Mouse (Mus musculus) midbrain, embryonic 12.5 days (tissue): Measurements from ENCODE around the gene 2410004B18Rik. TPM values are rescaled to one million over a fixed set of nuclear protein-coding genes. Genes with fewer than 3 reads are reported as not detected.

Experiments used
- ATAC-seq: fragments of 200-750 bp; cut with Nextera tagmentation; 2 replicates; pipeline ENCODE4 v1.8.0; 2017; ENCODE audit warnings: low read depth, moderate TSS enrichment, moderate library complexity; ENCODE audit not compliant: low FRiP score
- H3K27ac ChIP-seq: fragments of 300-500 bp; sonication (generic); replicated peaks from 2 replicates; pipeline ENCODE4 v1.5.1; 2016; ENCODE audit warnings: mild to moderate bottlenecking
- H3K27me3 ChIP-seq: fragments of 300-500 bp; sonication (generic); 2 replicates; pipeline ENCODE4 v1.6.1; 2016; ENCODE audit warnings: mild to moderate bottlenecking
- H3K36me3 ChIP-seq: fragments of 300-500 bp; sonication (generic); 2 replicates; pipeline ENCODE4 v1.6.1; 2016
- H3K4me1 ChIP-seq: fragments of 300-500 bp; sonication (generic); 2 replicates; pipeline ENCODE4 v1.6.1; 2016
- H3K4me2 ChIP-seq: fragments of 300-500 bp; sonication (generic); replicated peaks from 2 replicates; pipeline ENCODE4 v1.6.1; 2016; ENCODE audit warnings: mild to moderate bottlenecking, moderate library complexity
- H3K4me3 ChIP-seq: fragments of 300-500 bp; sonication (generic); 2 replicates; pipeline ENCODE4 v1.5.1; 2016; ENCODE audit warnings: mild to moderate bottlenecking
- H3K9ac ChIP-seq: fragments of 300-500 bp; sonication (generic); replicated peaks from 2 replicates; pipeline ENCODE4 v1.6.1; 2016; ENCODE audit warnings: mild to moderate bottlenecking, moderate library complexity
- H3K9me3 ChIP-seq: fragments of 300-500 bp; sonication (generic); 2 replicates; pipeline ENCODE4 v1.6.1; 2016; ENCODE audit warnings: mild to moderate bottlenecking
- WGBS: fragments of 180-500 bp; shearing (Covaris S2); methylation state at CpG from one replicate; pipeline ENCODE4 v1.1.7; 2016; 5-methylcytosine and 5-hydroxymethylcytosine counted together
- polyA plus RNA-seq: library from polyadenylated mRNA; unstranded; fragments of >200 nt; fragmentation: Nextera tagmentation; extraction: Ambion mirVana; gene quantifications from 2 replicates; pipeline ENCODE4 v1.2.1, GENCODE M21; 2016

2410004B18Rik gene
- polyA plus RNA-seq, 1 experiment from 2014 or later, result 58.8 TPM

DNA sequence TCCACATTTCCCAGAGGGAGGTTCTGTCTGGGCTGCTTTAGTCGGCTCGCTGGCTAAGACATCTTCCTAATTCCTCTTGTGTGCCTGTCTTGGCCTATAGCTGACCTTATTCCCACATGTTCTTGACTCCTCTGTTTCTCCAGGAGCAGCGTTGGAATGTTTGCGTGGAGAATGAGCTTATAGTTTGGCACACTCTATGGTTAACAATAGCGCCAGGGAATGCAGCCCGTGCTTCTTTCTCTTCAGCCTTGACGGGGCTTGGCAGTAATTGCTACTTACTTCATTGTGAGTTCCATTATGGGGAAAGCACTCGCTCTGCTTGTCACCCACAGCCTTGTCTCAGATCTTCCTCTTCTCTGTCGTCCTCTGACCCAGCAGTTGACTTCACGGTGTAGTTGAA is 33.7 kb downstream of the 2410004B18Rik start:
- Histone ChIP-seq H3K4me3 (no peak overlapping the region), H3K9ac (no peak overlapping the region), H3K36me3 (no peaks in the 10 kb centered on the region), H3K4me2 (no peak overlapping the region), H3K4me1 (0 out of 2 replicates have a peak, but pooled peaks cover 2% of the 10 kb centered on the region), H3K9me3 (peaks cover 9% of the 10 kb centered on the region), H3K27me3 (no peaks in the 10 kb centered on the region), H3K27ac (no peak overlapping the region)
- 57% methylated on average over 10 of the region's 10 CpGs for WGBS
- ATAC-seq, result no peak

DNA sequence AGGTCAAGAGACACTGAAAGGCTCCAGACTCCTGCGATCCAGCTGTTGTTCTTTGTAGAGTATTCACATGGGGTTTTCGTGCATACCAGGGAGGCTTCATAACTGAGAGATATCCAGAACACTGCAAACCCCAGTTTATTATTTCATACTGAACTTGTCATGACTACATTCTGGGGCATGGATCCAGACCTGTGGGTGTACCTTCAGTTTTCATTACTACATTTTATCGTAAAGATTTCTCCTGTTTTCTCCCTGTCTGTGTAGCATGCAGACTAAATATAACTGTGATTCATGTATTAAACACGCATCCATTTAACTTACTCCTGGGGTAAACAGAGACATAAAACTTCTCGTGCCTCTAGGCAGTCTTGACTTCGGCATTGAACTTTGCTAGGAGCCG is 37.2 kb downstream of the 2410004B18Rik start:
- Histone ChIP-seq H3K4me3 (no peak overlapping the region), H3K9me3 (peaks cover 13% of the 10 kb centered on the region), H3K4me1 (0 out of 2 replicates have a peak, but pooled peaks cover 2% of the 10 kb centered on the region), H3K27me3 (no peaks in the 10 kb centered on the region), H3K9ac (no peak overlapping the region), H3K4me2 (no peak overlapping the region), H3K27ac (no peak overlapping the region), H3K36me3 (no peaks in the 10 kb centered on the region)
- ATAC-seq, result no peak
- WGBS, result 94% methylated on average over 7 of the region's 7 CpGs

DNA sequence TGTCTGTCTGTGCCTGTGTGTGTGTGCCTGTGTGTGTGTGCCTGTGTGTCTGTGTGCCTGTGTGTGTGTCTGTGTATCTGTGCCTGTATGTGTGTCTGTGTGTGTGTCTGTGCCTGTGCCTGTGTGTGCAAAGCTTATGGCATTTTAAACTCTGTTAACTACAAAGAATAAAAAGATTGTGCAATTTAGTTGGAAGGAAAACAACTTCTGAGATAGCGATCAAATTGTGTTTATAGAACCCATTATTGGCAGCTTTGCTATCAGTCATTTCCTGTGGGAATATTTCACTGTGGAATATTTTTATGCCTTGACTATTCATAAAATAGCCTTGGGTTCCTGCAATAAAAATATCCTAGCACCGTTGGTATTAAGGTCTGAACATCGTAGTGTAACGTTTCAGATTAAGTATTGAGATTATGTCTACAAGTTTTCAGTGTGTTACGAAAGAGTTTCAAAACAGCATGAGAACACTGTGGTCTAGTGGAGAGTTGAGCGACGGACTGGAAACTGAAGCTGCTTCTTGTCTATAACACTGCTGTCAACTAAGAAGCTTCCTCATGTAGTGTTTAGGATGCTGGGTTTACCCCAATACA is 47.6 kb downstream of the 2410004B18Rik start:
- no peak for ATAC-seq
- peaks cover 39% of the 10 kb centered on the region for H3K27me3 ChIP-seq
- WGBS, result 87% methylated on average over 7 of the region's 7 CpGs

GRCm38 (mm10) chr3:145986317-145987001 is 48.6 kb downstream of the 2410004B18Rik start:
- H3K9ac ChIP-seq, result no peak overlapping the region
- no peaks in the 10 kb centered on the region for H3K9me3 ChIP-seq
- WGBS, result 61% methylated on average over 6 of the region's 6 CpGs
- no peak overlapping the region for H3K27ac ChIP-seq
- H3K4me2 ChIP-seq, result no peak overlapping the region
- peaks cover 12% of the 10 kb centered on the region for H3K4me1 ChIP-seq
- ATAC-seq, result no peak
- no peaks in the 10 kb centered on the region for H3K36me3 ChIP-seq
- no peak overlapping the region for H3K4me3 ChIP-seq
- H3K27me3 ChIP-seq, result peaks cover 39% of the 10 kb centered on the region

More for the DNA sequence above, 47.6 kb downstream of the 2410004B18Rik start:
- H3K9me3 ChIP-seq, result no peaks in the 10 kb centered on the region
- no peak overlapping the region for H3K4me2 ChIP-seq
- H3K36me3 ChIP-seq, result no peaks in the 10 kb centered on the region
- peaks cover 12% of the 10 kb centered on the region for H3K4me1 ChIP-seq
- no peak overlapping the region for H3K9ac ChIP-seq
- no peak overlapping the region for H3K27ac ChIP-seq
- H3K4me3 ChIP-seq, result no peak overlapping the region

DNA sequence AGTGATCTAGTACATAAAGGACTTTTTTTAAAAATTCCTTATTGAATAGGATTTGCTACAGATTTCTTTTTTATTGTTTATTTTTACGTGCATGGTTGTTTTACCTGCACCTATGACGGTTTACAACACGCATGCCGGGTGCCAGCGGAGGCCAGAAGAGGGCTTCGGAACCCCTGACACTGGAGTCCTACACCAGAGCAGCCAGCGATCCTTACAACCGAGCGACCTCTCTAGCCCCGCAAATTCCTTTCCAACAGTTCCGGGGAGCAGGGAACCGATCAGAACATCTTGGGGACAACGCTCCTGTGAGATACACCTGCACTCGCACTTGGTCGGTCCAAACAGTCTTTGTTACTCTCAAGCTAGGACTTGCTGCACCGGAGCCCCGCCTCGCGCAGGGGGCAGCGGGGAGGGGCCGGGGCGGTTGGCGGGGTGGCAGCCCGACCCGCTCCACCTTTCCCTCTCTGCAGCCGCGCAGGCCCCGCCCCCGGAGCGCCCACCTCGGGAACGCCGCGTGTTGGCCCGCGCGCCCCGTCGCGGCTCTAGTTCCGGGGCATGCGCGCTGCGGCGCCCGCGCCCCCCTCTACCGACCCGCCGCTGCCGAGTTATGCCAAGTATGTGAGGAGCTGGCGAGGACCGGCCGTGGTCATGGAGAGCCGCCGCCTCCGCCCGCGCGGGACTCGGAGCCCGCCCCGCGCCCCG is 49.6 kb downstream of the 2410004B18Rik start, which contains the start of gene Syde2:
TSS of gene Syde2 (plus strand) at position 603 of the 702 bp plus-strand sequence.
- peak; percentile 83 for ATAC-seq
- WGBS, result under 1% methylated on average over 42 of the region's 65 CpGs

DNA sequence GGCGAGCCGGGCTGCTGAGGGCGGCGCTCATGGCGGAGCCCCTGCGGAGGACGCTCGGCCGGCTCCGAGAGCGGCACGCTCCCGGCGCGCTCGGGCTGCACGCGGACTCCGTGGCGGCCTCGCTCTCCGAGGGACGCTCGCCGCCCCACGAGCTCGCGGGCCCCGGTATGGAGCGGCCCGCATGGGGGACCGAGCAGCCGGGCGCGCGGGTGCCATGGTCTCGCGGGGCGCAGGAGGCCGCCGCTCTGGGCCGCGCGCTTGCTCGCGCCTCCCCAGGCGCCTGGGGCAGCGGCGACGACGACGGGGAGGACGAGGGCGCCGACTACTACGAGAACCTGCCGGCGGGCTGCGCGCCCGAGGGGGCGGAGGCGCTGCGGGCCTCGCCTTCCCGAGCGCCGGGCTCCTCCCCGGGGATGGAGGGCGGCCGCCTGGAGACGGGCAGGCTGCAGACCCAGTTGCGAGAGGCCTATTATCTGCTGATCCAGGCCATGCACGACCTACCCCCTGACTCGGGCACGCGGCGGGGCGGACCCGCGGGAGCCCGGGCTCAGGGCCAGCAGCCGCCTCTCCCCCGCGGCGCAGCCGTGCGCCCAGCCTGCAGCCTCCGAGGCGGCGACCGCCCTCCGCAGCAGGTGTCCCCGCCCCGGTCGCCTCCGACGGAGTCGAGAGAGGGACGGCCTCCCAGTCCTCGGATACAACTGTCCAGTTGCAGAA is 50.3 kb downstream of the 2410004B18Rik start:
- H3K9ac ChIP-seq, result peak overlapping the region; percentile 68
- no peaks in the 10 kb centered on the region for H3K9me3 ChIP-seq
- peak; percentile 72 for ATAC-seq
- no peak overlapping the region for H3K27ac ChIP-seq
- H3K36me3 ChIP-seq, result no peaks in the 10 kb centered on the region
- H3K27me3 ChIP-seq, result peaks cover 39% of the 10 kb centered on the region
- peaks cover 12% of the 10 kb centered on the region for H3K4me1 ChIP-seq
- WGBS, result under 1% methylated on average over 85 of the region's 101 CpGs
- H3K4me3 ChIP-seq, result peak overlapping the region; percentile 70
- peak overlapping the region; percentile 80 for H3K4me2 ChIP-seq

More for the DNA sequence above, 49.6 kb downstream of the 2410004B18Rik start, which contains the start of gene Syde2:
- peak within 1 kb of the TSS; percentile 70 for H3K4me3 ChIP-seq
- peaks cover 12% of the 10 kb centered on the region for H3K4me1 ChIP-seq
- peak within 1 kb of the TSS; percentile 68 for H3K9ac ChIP-seq
- H3K4me2 ChIP-seq, result peak within 1 kb of the TSS; percentile 80
- H3K27ac ChIP-seq, result no peak within 1 kb of the TSS
- no peaks in the 10 kb centered on the region for H3K36me3 ChIP-seq
- H3K27me3 ChIP-seq, result peaks cover 39% of the 10 kb centered on the region
- no peaks in the 10 kb centered on the region for H3K9me3 ChIP-seq

- no peak overlapping the region for H3K27ac ChIP-seq
- under 1% methylated on average over 45 of the region's 45 CpGs for WGBS
- peaks cover 36% of the 10 kb centered on the region for H3K27me3 ChIP-seq
These were observed 51.1 kb downstream of the 2410004B18Rik start for GRCm38 (mm10) chr3:145988684-145989575.

DNA sequence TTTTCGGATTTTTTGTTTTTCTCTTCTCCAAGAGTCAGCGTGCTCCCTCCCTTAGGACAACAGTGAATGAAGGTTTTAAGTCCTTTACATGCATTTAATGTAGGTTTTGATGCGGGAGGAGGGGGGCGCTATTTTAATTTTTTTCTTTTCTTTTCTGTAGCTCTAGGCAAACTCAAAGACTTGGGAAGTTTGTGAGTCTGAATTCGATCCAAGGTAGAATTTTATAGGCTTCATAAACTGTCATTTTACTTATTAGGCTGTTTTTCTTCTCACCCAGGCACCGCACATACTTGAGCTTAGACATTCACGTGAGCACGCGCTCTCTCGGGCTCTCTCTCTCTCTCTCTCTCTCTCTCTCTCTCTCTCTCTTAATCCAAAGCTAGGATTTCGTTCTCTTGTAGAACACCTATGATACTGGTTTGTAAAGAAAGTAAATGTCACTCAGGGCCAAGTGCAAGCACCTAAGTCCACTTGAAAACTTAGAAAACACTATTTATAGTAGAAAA is 51.8 kb downstream of the 2410004B18Rik start:
- no peak overlapping the region for H3K27ac ChIP-seq
- H3K4me2 ChIP-seq, result peak overlapping the region; percentile 80
- peak overlapping the region; percentile 70 for H3K4me3 ChIP-seq
- H3K9ac ChIP-seq, result no peak overlapping the region
- peaks cover 12% of the 10 kb centered on the region for H3K4me1 ChIP-seq
- peaks cover 31% of the 10 kb centered on the region for H3K27me3 ChIP-seq
- no peaks in the 10 kb centered on the region for H3K36me3 ChIP-seq
- 3% methylated on average over 11 of the region's 11 CpGs for WGBS
- H3K9me3 ChIP-seq, result no peaks in the 10 kb centered on the region
- ATAC-seq, result no peak

More at GRCm38 (mm10) chr3:145988684-145989575, 51.1 kb downstream of the 2410004B18Rik start:
- peak overlapping the region; percentile 70 for H3K4me3 ChIP-seq
- H3K9me3 ChIP-seq, result no peaks in the 10 kb centered on the region
- H3K9ac ChIP-seq, result peak overlapping the region; percentile 68
- peaks cover 12% of the 10 kb centered on the region for H3K4me1 ChIP-seq
- no peaks in the 10 kb centered on the region for H3K36me3 ChIP-seq
- peak overlapping the region; percentile 80 for H3K4me2 ChIP-seq
- ATAC-seq, result no peak; the same call in 1 of the 2 replicates

DNA sequence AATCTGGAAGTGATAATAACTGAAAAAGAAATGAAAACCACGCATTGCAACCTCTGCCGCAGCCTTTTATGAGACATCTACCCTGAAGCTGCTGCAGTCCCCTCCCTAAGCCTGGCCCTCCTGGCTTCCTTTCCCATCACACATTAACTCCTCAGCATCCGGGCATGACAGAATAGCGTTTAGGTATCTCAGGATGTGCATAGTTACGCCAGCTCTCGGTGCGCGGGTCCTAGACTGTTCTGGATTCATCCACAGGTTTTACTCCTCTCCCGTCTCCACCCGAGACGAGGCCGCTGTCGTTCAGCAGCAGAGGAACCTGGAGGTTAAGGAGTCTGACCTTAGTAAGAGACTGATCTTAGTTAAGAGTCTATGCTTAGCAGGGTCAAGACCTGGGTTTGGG is 53.3 kb downstream of the 2410004B18Rik start:
- peaks cover 12% of the 10 kb centered on the region for H3K4me1 ChIP-seq
- ATAC-seq, result no peak
- H3K27me3 ChIP-seq, result peaks cover 29% of the 10 kb centered on the region
- no peak overlapping the region for H3K27ac ChIP-seq
- 88% methylated on average over 13 of the region's 13 CpGs for WGBS
- no peak overlapping the region for H3K9ac ChIP-seq
- no peak overlapping the region for H3K4me3 ChIP-seq
- no peak overlapping the region for H3K4me2 ChIP-seq
- no peaks in the 10 kb centered on the region for H3K36me3 ChIP-seq
- H3K9me3 ChIP-seq, result no peaks in the 10 kb centered on the region

GRCm38 (mm10) chr3:145991976-145992730 is 54.3 kb downstream of the 2410004B18Rik start:
- Histone ChIP-seq H3K4me1 (peaks cover 12% of the 10 kb centered on the region), H3K27ac (no peak overlapping the region), H3K4me3 (no peak overlapping the region), H3K27me3 (peaks cover 21% of the 10 kb centered on the region), H3K9ac (no peak overlapping the region), H3K9me3 (no peaks in the 10 kb centered on the region), H3K36me3 (no peaks in the 10 kb centered on the region), H3K4me2 (no peak overlapping the region)
- 91% methylated on average over 10 of the region's 10 CpGs for WGBS
- no peak for ATAC-seq
